ENCODE assay signal across 9 mouse cellular contexts in genomic region chr1:151572601-151573320, GRCm38 (mm10). TPM values are rescaled to one million over a fixed set of nuclear protein-coding genes. Genes with fewer than 3 reads are reported as not detected.
A peak's percentile ranks its signal among the peaks of the same experiment; 100 is the strongest.
DNase-seq lines count a peak whose midpoint lies in the region; ATAC-seq lines count a peak whose summit lies in the region.
"Had no signal": no experiment of that assay in that cellular context is flagged by ENCODE, and none has a peak within 500 bp of the region (broad histone marks: within the 10 kb centered on the region; RNA-seq: fewer than 3 reads in every experiment).

No protein-coding gene starts in this region.

- no peak overlapping the region for H3K4me3 ChIP-seq in heart, embryonic 13.5 days
- H3K4me3 ChIP-seq in lung, embryonic 16.5 days (ENCODE audit: low read length) = no peak overlapping the region
- H3K4me3 ChIP-seq in stomach, embryonic 15.5 days (replicated peaks) = peak overlapping the region; percentile 60; the same call in 1 of the 2 replicates
- H3K4me3 ChIP-seq: hindbrain, embryonic 12.5 days had no signal

- ATAC-seq in heart, embryonic 13.5 days (ENCODE audit: extremely low read depth, insufficient number of reproducible peaks, low FRiP score, low TSS enrichment) = no peak
- ATAC-seq in lung, embryonic 16.5 days (ENCODE audit: low read depth) = no peak
- ATAC-seq in stomach, embryonic 15.5 days (ENCODE audit: insufficient read depth, low FRiP score, low read depth) = no peak

- H3K4me2 ChIP-seq in heart, embryonic 13.5 days = 0 out of 2 replicates have a peak overlapping the region, but pooled peaks have one; percentile 97
- H3K4me2 ChIP-seq in lung, embryonic 16.5 days (ENCODE audit: low read depth, low read length) = peak overlapping the region; percentile 80
- peak overlapping the region; percentile 95 for H3K4me2 ChIP-seq in stomach, embryonic 15.5 days

- DNase-seq in heart, postnatal 25 days (ENCODE audit: low spot score) = no peak
- no peak for DNase-seq in lung, postnatal 25 days (ENCODE audit: low spot score)
- DNase-seq in ZHBTc4 (ENCODE audit: low read depth, low spot score) = peak; percentile 1
- no peak for DNase-seq in urinary bladder, postnatal 4 days (ENCODE audit: low spot score in 2 of 2)
- DNase-seq in yolk sac, embryonic 10.5 days (ENCODE audit: low spot score) = no peak

- no peak overlapping the region for H3K27ac ChIP-seq in heart, embryonic 13.5 days (replicated peaks)
- H3K27ac ChIP-seq in lung, embryonic 16.5 days (ENCODE audit: low read length) = no peak overlapping the region
- H3K27ac ChIP-seq in stomach, embryonic 15.5 days = no peak overlapping the region
- H3K27ac ChIP-seq: hindbrain, embryonic 12.5 days had no signal

- no peaks in the 10 kb centered on the region for H3K9me3 ChIP-seq in heart, embryonic 13.5 days
- no peaks in the 10 kb centered on the region for H3K9me3 ChIP-seq in lung, embryonic 16.5 days (ENCODE audit: control insufficient read depth, low read length)
- no peaks in the 10 kb centered on the region for H3K9me3 ChIP-seq in stomach, embryonic 15.5 days
- H3K9me3 ChIP-seq: hindbrain, embryonic 12.5 days had no signal

- no peaks in the 10 kb centered on the region for H3K36me3 ChIP-seq in heart, embryonic 13.5 days
- no peaks in the 10 kb centered on the region for H3K36me3 ChIP-seq in lung, embryonic 16.5 days (ENCODE audit: control insufficient read depth, insufficient read depth, low read length)
- no peaks in the 10 kb centered on the region for H3K36me3 ChIP-seq in stomach, embryonic 15.5 days
- H3K36me3 ChIP-seq: hindbrain, embryonic 12.5 days had no signal

- no peak overlapping the region; the same call in 1 of the 2 replicates for H3K9ac ChIP-seq in heart, embryonic 13.5 days
- no peak overlapping the region for H3K9ac ChIP-seq in lung, embryonic 16.5 days (ENCODE audit: low read length)
- H3K9ac ChIP-seq in stomach, embryonic 15.5 days = no peak overlapping the region
- H3K9ac ChIP-seq: hindbrain, embryonic 12.5 days had no signal

- intact Hi-C loops in heart, postnatal 25 days (cut with DNase I) = loop anchor here (5.0 kb wide), 1 partner anchor 35 kb away; no protein-coding TSS in a partner anchor

- peaks cover 18% of the 10 kb centered on the region for H3K4me1 ChIP-seq in heart, embryonic 13.5 days
- H3K4me1 ChIP-seq in lung, embryonic 16.5 days (replicated peaks; ENCODE audit: control insufficient read depth, insufficient read depth, low read length) = peaks cover 3% of the 10 kb centered on the region
- peaks cover 11% of the 10 kb centered on the region for H3K4me1 ChIP-seq in stomach, embryonic 15.5 days

- WGBS in heart, embryonic 13.5 days = 71% methylated on average over 7 of the region's 7 CpGs
- 72% methylated on average over 7 of the region's 7 CpGs for WGBS in lung, embryonic 16.5 days
- WGBS in stomach, embryonic 15.5 days = 78% methylated on average over 7 of the region's 7 CpGs

- H3K27me3 ChIP-seq in heart, embryonic 13.5 days (replicated peaks) = peaks cover 23% of the 10 kb centered on the region
- no peaks in the 10 kb centered on the region for H3K27me3 ChIP-seq in lung, embryonic 16.5 days (ENCODE audit: control insufficient read depth, insufficient read depth, low read depth, low read length)
- no peaks in the 10 kb centered on the region for H3K27me3 ChIP-seq in stomach, embryonic 15.5 days (replicated peaks)

RNA-seq across cellular contexts. Expression of gene Fam129a, which starts 1.8 kb away (rescaled TPM):
- polyA plus RNA-seq in heart, embryonic 13.5 days (2015; fragmentation: Nextera tagmentation; extraction: Ambion mirVana) = 4.5 and 4.7 TPM in 2 replicates
- total RNA-seq in heart, postnatal 25 days (2021) = 10 to 100 TPM; 12.9 to 19.3 TPM
- 12.4 and 14.1 TPM in 2 replicates for polyA plus RNA-seq in lung, embryonic 16.5 days (2015; fragmentation: Nextera tagmentation; extraction: Ambion mirVana)
- 21.7 and 22.6 TPM in 2 replicates for polyA plus RNA-seq in stomach, embryonic 15.5 days (2015; fragmentation: Nextera tagmentation; extraction: Ambion mirVana)
